Mouse (Mus musculus) small intestine, adult 2 months (tissue): Measurements from ENCODE around the gene Sphk1.

ENCODE experiments used
- CTCF ChIP-seq: fragments of 200-500 bp; IDR thresholded peaks from 2 replicates; pipeline ENCODE4 v1.5.1; 2012; ENCODE audit warnings: low read depth, mild to moderate bottlenecking, control low read depth, inconsistent platforms, low read length, moderate library complexity, mixed read lengths; ENCODE audit not compliant: insufficient replicate concordance, insufficient read length; ENCODE audit errors: extremely low read depth
- POLR2A ChIP-seq: fragments of 200-500 bp; IDR thresholded peaks from 2 replicates; pipeline ENCODE4 v1.6.1; 2012; ENCODE audit warnings: low read depth, mild to moderate bottlenecking, control low read depth, inconsistent platforms, low read length, moderate library complexity

- no peak for TF ChIP-seq CTCF
- TF ChIP-seq POLR2A = no peak; the same call in 1 of the 2 replicates
Observed at GRCm38 (mm10) chr11:116581376-116581814, 50.7 kb downstream of the Sphk1 start, which contains the start of gene Ube2o.
